Mouse (Mus musculus) stomach, embryonic 16.5 days (tissue): Measurements from ENCODE around the gene Hfe. TPM values are rescaled to one million over a fixed set of nuclear protein-coding genes. Genes with fewer than 3 reads are reported as not detected.

Source experiments
- ATAC-seq: fragments of 200-750 bp; cut with Nextera tagmentation; 2 replicates; pipeline ENCODE4 v1.8.0; 2017; ENCODE audit warnings: moderate number of reproducible peaks, moderate TSS enrichment; ENCODE audit not compliant: insufficient read depth, low FRiP score
- H3K27ac ChIP-seq: fragments of 300-500 bp; sonication (generic); 2 replicates; pipeline ENCODE4 v1.5.1; 2014; ENCODE audit warnings: low read length
- H3K27me3 ChIP-seq: fragments of 300-500 bp; sonication (generic); 2 replicates; pipeline ENCODE4 v1.6.1; 2014; ENCODE audit warnings: low read length, control low read depth, mixed read lengths; ENCODE audit not compliant: control insufficient read depth, insufficient read depth
- H3K36me3 ChIP-seq: fragments of 300-500 bp; sonication (generic); 2 replicates; pipeline ENCODE4 v1.6.1; 2014; ENCODE audit warnings: low read length; ENCODE audit not compliant: control insufficient read depth, insufficient read depth
- H3K4me1 ChIP-seq: fragments of 300-500 bp; sonication (generic); 2 replicates; pipeline ENCODE4 v1.6.1; 2014; ENCODE audit warnings: low read length, control low read depth, mixed read lengths; ENCODE audit not compliant: control insufficient read depth, insufficient read depth
- H3K4me2 ChIP-seq: fragments of 300-500 bp; sonication (generic); 2 replicates; pipeline ENCODE4 v1.6.1; 2014; ENCODE audit warnings: low read depth, low read length, mixed read lengths
- H3K4me3 ChIP-seq: fragments of 300-500 bp; sonication (generic); replicated peaks from 2 replicates; pipeline ENCODE4 v1.5.1; 2014; ENCODE audit warnings: mild to moderate bottlenecking, low read length
- H3K9ac ChIP-seq: fragments of 300-500 bp; sonication (generic); 2 replicates; pipeline ENCODE4 v1.6.1; 2014; ENCODE audit warnings: low read length
- H3K9me3 ChIP-seq: fragments of 300-500 bp; sonication (generic); replicated peaks from 2 replicates; pipeline ENCODE4 v1.6.1; 2016; ENCODE audit warnings: low read length, control low read depth; ENCODE audit not compliant: control insufficient read depth
- WGBS: fragments of 180-500 bp; shearing (Covaris S2); extraction: QIAGEN DNeasy Blood & Tissue Kit; methylation state at CpG from one replicate; pipeline ENCODE4 v1.1.7; 2014; 5-methylcytosine and 5-hydroxymethylcytosine counted together
- polyA plus RNA-seq: library from polyadenylated mRNA; unstranded; fragments of >200 nt; fragmentation: Nextera tagmentation; extraction: Ambion mirVana; gene quantifications from 2 replicates; pipeline ENCODE4 v1.2.1, GENCODE M21; 2015

Hfe gene
- polyA plus RNA-seq, 1 experiment from 2014 or later = 9.6 TPM

GRCm38 (mm10) chr13:23739069-23739921 lies 28.6 kb upstream of the Hfe start:
- Histone ChIP-seq H3K36me3 (no peaks in the 10 kb centered on the region), H3K27me3 (no peaks in the 10 kb centered on the region), H3K27ac (peak overlapping the region; percentile 99), H3K9ac (peak overlapping the region; percentile 85), H3K9me3 (no peaks in the 10 kb centered on the region), H3K4me1 (peaks cover 17% of the 10 kb centered on the region; the same call in 1 of the 2 replicates), H3K4me3 (peak overlapping the region; percentile 70), H3K4me2 (peak overlapping the region; percentile 91)
- WGBS = under 1% methylated on average over 39 of the region's 39 CpGs
- ATAC-seq = peak; percentile 93

GRCm38 (mm10) chr13:23738677-23739068 lies 28.0 kb upstream of the Hfe start, which contains the start of gene Hist1h1c:
Gene Hist1h1c, plus strand, starts transcription at chr13:23738808.
- under 1% methylated on average over 32 of the region's 38 CpGs for WGBS
- H3K4me2 ChIP-seq = peak within 1 kb of the TSS; percentile 91
- H3K27ac ChIP-seq = peak within 1 kb of the TSS; percentile 99
- peak within 1 kb of the TSS; percentile 85 for H3K9ac ChIP-seq
- no peaks in the 10 kb centered on the region for H3K36me3 ChIP-seq
- peak within 1 kb of the TSS; percentile 70 for H3K4me3 ChIP-seq
- peak; percentile 92 for ATAC-seq
- no peaks in the 10 kb centered on the region for H3K9me3 ChIP-seq
- H3K4me1 ChIP-seq = peaks cover 13% of the 10 kb centered on the region; the same call in 1 of the 2 replicates
- H3K27me3 ChIP-seq = no peaks in the 10 kb centered on the region

- no peaks in the 10 kb centered on the region for H3K9me3 ChIP-seq
- peaks cover 13% of the 10 kb centered on the region; the same call in 1 of the 2 replicates for H3K4me1 ChIP-seq
- H3K36me3 ChIP-seq = no peaks in the 10 kb centered on the region
- H3K4me2 ChIP-seq = peak overlapping the region; percentile 39
- no peak for ATAC-seq
- peak overlapping the region; percentile 99 for H3K27ac ChIP-seq
- WGBS = 23% methylated on average over 4 of the region's 4 CpGs
- H3K4me3 ChIP-seq = peak overlapping the region; percentile 70
- no peaks in the 10 kb centered on the region for H3K27me3 ChIP-seq
- peak overlapping the region; percentile 58 for H3K9ac ChIP-seq
Observed at GRCm38 (mm10) chr13:23738041-23738440, 27.4 kb upstream of the Hfe start.

- no peak overlapping the region for H3K27ac ChIP-seq
- no peaks in the 10 kb centered on the region for H3K36me3 ChIP-seq
- no peak for ATAC-seq
- H3K4me2 ChIP-seq = no peak overlapping the region
- H3K9ac ChIP-seq = no peak overlapping the region
- no peaks in the 10 kb centered on the region for H3K9me3 ChIP-seq
- 87% methylated on average over 5 of the region's 5 CpGs for WGBS
- no peaks in the 10 kb centered on the region for H3K27me3 ChIP-seq
- peaks cover 13% of the 10 kb centered on the region; the same call in 1 of the 2 replicates for H3K4me1 ChIP-seq
- no peak overlapping the region for H3K4me3 ChIP-seq
Observed at GRCm38 (mm10) chr13:23737091-23737490, 26.4 kb upstream of the Hfe start.

- H3K27ac ChIP-seq = no peak overlapping the region
- H3K36me3 ChIP-seq = no peaks in the 10 kb centered on the region
- ATAC-seq = no peak
- no peak overlapping the region for H3K9ac ChIP-seq
- H3K27me3 ChIP-seq = no peaks in the 10 kb centered on the region
- no peaks in the 10 kb centered on the region for H3K4me1 ChIP-seq
- no peak overlapping the region for H3K4me3 ChIP-seq
- WGBS = 22% methylated on average over 8 of the region's 8 CpGs
- H3K4me2 ChIP-seq = no peak overlapping the region
- no peaks in the 10 kb centered on the region for H3K9me3 ChIP-seq
Observed at GRCm38 (mm10) chr13:23732156-23732804, 21.6 kb upstream of the Hfe start.

- Histone ChIP-seq H3K4me3 (no peak overlapping the region), H3K36me3 (no peaks in the 10 kb centered on the region), H3K9me3 (no peaks in the 10 kb centered on the region), H3K9ac (no peak overlapping the region), H3K4me2 (no peak overlapping the region), H3K27ac (no peak overlapping the region), H3K27me3 (no peaks in the 10 kb centered on the region), H3K4me1 (no peaks in the 10 kb centered on the region)
- ATAC-seq = peak; percentile 66; the same call in 1 of the 2 replicates
- WGBS = 22% methylated on average over 8 of the region's 8 CpGs
Observed at GRCm38 (mm10) chr13:23730479-23730878, 19.8 kb upstream of the Hfe start.

GRCm38 (mm10) chr13:23729706-23730105 lies 19.1 kb upstream of the Hfe start:
- H3K4me1 ChIP-seq = no peaks in the 10 kb centered on the region
- WGBS = 88% methylated on average over 5 of the region's 5 CpGs
- H3K4me3 ChIP-seq = no peak overlapping the region
- H3K27me3 ChIP-seq = no peaks in the 10 kb centered on the region
- no peak for ATAC-seq
- H3K36me3 ChIP-seq = no peaks in the 10 kb centered on the region
- H3K9me3 ChIP-seq = no peaks in the 10 kb centered on the region
- H3K27ac ChIP-seq = no peak overlapping the region
- H3K4me2 ChIP-seq = no peak overlapping the region
- H3K9ac ChIP-seq = no peak overlapping the region

GRCm38 (mm10) chr13:23729192-23729525 lies 18.5 kb upstream of the Hfe start:
- no peaks in the 10 kb centered on the region for H3K4me1 ChIP-seq
- H3K27me3 ChIP-seq = no peaks in the 10 kb centered on the region
- no peak overlapping the region for H3K27ac ChIP-seq
- 87% methylated on average over 9 of the region's 9 CpGs for WGBS
- H3K9ac ChIP-seq = no peak overlapping the region
- H3K4me2 ChIP-seq = no peak overlapping the region
- no peak overlapping the region for H3K4me3 ChIP-seq
- ATAC-seq = no peak
- no peaks in the 10 kb centered on the region for H3K9me3 ChIP-seq
- no peaks in the 10 kb centered on the region for H3K36me3 ChIP-seq

GRCm38 (mm10) chr13:23728472-23729191 lies 18.0 kb upstream of the Hfe start:
- Histone ChIP-seq H3K27ac (no peak overlapping the region), H3K9me3 (no peaks in the 10 kb centered on the region), H3K27me3 (no peaks in the 10 kb centered on the region), H3K4me1 (no peaks in the 10 kb centered on the region), H3K4me3 (no peak overlapping the region), H3K36me3 (no peaks in the 10 kb centered on the region), H3K4me2 (no peak overlapping the region), H3K9ac (no peak overlapping the region)
- 84% methylated on average over 18 of the region's 18 CpGs for WGBS
- no peak for ATAC-seq
